Mouse (Mus musculus) layer of hippocampus, adult 8-10 months (tissue): ENCODE results near the gene Tsen2. TPM values are rescaled to one million over a fixed set of nuclear protein-coding genes. Genes with fewer than 3 reads are reported as not detected.

Experiments used
- DNase-seq, 2 experiments: peaks; one replicate each; pipeline ENCODE4 v3.0.0; 2022; ENCODE audit warnings: low spot score in 2 of 2
- total RNA-seq, 4 experiments: library from RNA; stranded (reverse); gene quantifications; 2 replicates each; pipeline ENCODE4 v1.2.4; 2022

Gene Tsen2
- 10 to 100 TPM; 26.6 to 37.1 (median 27.1) TPM for total RNA-seq

DNA sequence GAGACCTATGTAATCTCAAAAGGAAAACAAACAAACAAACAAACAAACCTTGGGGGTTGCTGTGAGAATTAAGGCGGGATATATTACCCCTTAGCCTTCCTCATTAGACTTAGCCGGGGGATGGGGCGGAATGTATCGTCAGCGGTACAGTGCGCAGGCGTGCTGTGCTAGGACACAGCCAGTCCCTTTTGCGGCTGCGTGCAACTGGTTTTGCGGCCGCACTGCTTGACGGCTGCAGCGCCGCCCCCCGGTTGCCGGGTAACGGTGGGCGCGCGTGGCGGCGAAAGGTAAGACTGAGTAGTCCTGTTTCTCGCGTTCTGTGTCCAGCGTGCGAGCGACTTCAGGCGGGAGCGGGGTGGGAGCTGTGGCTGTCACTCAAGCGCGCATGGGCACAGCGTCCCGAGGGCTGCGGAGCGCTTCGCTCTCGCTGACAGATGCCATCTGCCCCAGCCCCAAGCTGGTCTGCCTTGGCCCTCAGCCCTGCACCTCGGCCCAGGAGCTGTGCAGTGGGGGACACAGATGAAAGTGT lies at the start of gene Tsen2:
TSS of gene Tsen2 (plus strand) at position 223 of the 529 bp plus-strand sequence.
- peak; percentile 94 to 95 for DNase-seq

DNA sequence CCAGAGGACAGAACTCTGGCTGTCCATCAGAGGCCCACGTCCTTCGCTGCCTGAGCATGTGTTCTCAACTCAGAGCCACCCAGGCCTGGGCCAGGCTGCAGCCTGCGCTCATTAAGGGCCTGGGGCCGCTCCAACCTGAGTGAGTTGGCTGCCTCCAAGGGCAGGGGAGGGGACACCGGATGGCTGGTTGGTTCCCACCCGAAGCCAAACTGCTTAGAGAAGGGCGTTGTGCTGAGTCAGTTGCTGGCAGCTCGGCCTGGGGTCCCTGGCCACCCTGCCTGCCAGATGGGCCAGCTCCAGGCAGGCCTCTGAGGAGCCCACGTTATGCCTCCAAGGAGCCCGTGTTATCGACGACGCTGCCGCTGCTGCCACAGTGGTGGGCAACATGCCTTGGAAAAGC lies 44.9 kb upstream of the Tsen2 start:
- peak; percentile 53 to 58 for DNase-seq

DNA sequence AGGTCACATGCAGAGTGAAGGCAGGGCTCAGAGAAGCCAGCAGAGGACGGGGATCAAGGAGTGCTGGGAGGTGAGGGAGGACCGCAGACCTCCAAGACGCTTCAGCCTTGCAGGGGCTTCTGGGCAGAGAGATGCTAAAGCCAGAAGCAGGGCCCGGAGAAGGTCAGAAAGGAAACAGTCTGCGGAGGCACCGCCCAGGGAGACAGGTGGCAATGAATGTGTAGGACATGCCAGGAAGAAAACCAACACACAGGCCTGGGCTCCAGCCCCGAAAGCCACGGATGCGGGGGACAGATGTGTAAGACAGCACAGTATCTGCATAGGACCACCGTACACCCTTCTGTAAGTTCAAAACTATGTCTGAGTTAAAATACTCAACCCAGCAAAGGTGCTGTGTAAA lies 44.2 kb upstream of the Tsen2 start:
- DNase-seq: no peak

DNA sequence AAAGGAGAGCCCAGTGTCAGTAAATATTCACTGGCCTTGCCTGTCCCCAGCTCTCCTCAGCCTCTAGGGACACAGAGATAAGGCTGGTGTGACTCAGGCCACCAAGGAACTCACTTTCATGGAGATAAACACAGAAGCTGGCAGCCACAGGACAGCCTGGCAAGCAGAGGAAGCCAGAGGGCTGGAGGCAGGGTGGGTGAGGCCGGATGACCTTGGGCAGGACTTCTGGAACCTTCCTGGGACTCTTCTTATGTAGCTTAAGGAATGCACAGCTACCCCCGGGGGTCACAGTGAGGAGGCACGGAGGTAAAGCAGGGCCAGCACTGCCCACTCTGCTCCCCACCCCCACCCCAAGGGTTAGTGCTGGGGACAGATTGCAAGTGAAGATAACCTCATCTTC lies 43.3 kb upstream of the Tsen2 start:
- DNase-seq: no peak

DNA sequence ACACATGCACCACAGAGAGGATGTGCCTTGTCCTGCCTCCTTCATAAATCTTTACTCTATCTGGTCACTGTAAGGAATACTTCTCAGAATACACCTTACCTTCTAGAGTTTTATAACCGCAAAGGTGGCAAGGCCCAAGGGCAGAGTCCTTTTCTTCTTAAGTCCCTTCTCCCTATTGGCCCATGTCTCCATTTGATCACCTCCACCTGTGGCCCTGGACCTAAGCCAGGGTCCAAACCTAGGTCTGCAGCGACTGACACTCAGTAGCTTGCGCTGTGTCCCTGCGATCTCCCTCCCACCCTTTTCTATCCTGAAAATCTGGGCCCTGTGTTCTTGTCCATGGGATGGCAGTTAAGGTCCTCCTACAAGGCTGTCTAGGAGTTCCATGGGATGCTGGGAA lies 41.4 kb upstream of the Tsen2 start:
- no peak for DNase-seq

DNA sequence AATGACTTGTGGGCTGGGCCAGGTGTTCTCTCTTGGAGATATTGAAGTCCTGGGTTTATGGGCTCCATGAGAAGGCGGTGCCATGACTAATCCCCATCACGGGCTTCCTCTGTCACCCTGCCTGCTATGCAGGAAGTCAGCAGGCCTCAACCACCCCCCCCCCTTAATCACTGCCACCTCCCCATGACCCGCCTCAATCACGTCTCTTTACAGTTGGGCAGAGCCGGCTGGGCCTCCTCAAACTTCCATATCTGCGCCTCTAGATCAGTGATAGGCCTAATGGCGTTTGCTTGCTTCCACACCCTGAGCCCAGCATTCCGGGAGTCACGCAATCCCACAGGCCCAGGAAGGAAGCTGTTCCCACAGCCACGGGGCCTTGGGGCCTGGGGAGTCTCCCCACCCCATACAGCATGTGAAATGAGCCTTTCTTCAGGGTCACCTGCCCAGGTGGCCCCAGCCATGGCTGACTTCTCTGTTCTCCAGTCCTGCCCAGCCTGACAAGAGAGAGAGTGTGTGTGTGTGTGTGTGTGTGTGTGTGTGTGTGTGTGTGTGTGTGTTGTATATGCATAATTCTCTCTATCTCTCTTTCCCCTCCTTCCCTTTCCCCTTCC lies 40.8 kb upstream of the Tsen2 start:
- no peak for DNase-seq

DNA sequence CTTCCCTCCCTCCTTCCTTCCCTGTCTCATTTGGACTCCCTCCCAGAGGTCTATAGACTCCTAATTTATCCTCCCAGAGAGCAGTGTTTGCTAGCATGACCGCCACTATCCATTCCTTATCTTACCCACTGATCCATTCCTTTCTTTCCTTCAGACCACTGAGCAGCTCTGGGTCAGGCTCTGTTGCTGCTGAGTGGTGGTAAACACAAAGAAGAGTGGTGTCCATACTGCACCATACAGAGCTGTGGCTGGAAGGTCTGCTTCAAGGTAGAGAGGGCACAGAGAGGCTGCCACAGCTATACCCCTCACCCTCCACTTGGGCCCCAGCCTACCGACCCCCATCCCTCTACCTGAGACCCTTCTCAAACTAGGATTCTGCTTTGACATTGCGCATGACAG lies 40.3 kb upstream of the Tsen2 start:
- DNase-seq: no peak

DNA sequence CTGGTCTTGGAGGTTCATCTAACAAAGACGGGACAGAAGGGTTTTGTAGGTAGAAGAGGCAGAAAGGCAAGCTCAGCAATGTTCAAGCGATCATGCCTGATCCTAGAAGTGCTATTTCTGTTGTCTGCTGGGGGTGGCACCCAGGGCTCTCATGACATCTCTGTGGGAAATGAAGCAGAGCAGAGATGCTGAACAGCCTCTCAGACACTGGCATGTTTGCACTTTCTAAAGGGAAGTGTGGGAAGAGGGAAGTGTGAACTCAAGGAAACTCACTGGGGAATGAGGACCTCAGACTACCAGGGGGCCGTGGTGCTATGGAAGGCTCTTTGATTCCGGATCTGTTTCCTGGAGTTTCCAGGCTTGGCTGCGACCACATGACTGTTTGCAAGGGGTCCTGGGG lies 39.5 kb upstream of the Tsen2 start:
- DNase-seq: no peak

DNA sequence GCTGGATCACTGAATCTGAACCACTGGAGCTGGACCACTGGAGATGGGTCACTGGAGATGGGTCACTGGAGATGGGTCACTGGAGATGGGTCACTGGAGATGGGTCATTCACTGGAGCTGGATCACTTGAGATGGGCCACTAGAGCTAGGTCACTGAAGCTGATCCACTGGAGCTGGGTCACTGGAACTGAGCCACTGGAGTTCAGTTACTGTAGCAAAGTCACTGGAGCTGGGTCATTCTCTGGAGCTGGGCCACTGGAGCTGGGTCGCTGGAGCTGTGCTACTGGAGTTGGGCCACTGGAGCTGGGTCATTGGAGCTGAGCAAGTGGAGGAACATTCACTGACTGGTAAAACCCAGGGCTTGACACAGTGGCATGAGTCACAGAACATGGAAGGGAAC lies 38.0 kb upstream of the Tsen2 start:
- no peak for DNase-seq

DNA sequence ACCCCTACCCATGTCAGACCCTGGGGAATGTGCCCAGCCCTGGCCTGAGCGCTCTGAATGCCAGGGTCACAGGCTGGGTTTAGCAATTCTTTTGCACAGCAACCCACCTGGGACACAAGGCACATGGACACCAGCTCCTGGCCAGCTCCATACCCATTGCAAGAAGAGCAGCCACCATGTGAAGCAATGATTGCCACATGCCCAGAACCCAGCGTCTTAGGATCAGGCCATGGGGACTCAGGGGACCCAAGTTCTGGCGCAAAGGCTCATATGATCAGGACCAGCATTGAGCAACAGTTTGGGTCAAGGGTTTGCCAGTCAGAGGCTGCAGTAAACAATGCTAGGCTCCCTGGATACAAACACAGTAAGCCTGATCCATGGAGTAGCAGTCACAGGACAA lies 33.0 kb upstream of the Tsen2 start:
- DNase-seq: no peak

DNA sequence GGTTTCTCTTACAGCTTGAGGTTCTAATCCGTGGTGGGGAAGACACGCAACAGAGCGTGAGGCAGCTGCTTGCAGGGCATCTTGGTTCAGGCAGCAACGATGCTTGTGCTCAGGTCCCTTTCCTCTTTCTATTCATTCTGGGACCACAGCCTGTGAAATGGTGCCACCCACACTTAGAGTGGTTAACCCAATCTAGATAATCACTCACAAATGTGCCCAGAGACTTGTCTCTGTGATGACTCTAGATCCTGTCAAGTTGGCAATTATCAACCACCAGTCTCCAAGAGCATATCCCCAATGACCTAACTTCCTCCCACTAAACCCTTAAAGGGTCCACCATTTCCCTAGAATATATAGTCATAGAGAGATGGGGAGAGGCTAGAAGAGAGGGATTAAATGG lies 31.3 kb upstream of the Tsen2 start:
- DNase-seq: no peak

DNA sequence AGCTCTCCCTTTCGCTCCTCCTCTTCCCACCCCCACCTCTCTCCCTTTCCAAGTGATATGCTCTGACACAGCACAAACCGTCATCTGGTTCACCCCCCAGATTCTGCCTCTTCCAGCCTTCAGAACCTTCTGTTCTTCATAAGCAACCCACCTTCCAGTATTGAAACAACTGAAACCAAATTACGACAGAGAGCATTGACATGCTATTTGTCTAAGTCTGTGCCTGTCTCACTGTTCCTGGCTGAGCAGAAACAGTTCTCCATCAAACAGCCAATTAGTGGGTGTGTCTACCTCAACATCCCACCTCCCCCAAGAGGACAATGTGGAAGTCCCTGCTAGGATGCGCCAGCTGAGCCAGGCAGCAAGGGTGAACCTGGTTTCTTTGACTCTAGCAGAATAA lies 26.6 kb upstream of the Tsen2 start:
- DNase-seq: peak; percentile 42 to 65

DNA sequence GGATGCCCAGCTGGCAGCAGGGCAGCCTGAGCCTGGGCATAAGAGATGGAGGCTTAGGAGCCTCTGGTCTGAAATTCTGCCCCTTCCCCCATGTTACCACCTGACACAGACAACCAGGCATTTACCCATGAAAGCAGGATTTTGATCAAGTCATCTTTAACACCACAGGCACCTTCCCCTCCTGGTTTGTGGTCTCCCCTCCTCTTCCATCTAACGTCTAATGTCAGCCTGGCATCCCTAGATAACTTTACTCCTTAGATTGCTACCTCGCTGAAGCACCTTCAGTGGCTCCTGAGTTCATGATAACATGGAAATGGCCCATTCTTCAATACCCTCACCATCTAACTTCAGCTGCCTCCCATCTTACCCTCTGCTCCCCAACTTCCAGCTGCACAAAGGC lies 26.1 kb upstream of the Tsen2 start:
- no peak for DNase-seq

DNA sequence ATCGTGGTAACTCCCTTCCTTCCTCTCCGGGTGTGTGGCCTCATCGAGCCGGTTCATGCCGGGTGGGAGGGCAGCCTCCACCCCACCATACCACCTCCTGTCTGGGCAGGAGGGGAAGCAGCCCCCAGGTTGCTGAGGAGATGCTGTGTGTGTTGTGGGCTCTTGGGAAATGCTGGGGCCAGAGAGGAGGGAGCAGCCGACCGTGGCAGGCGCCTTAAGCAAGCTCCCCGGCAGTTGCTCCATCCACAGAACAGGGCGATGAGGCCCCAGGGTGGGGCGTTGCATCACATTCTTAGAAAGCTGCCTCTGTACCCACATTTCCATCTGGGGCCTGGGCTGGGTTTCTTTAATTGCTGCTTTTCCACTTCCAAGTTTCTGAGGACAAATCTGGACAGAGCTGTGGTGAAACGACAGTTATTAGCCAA lies 25.2 kb upstream of the Tsen2 start:
- peak in 1 of 2 experiments; percentile 26 for DNase-seq

DNA sequence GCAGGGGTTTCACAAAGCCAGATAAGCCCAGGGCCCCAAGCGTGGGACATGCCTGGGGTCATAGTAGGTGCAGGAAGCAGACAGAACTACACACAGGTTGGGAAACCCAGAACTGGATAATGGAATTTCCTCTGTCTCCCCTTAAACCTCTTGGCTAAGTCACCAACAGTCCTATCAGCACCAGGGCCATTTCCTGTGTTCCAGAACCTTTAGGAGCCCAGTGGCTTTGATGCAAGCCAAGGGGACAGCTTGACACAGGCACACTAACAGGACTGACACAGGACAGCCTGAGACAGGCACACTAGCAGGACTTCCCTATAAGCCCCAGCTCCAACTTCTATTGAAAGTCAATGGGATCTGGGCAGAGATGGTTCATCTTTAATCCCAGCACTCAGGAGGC lies 22.5 kb upstream of the Tsen2 start:
- DNase-seq: no peak

DNA sequence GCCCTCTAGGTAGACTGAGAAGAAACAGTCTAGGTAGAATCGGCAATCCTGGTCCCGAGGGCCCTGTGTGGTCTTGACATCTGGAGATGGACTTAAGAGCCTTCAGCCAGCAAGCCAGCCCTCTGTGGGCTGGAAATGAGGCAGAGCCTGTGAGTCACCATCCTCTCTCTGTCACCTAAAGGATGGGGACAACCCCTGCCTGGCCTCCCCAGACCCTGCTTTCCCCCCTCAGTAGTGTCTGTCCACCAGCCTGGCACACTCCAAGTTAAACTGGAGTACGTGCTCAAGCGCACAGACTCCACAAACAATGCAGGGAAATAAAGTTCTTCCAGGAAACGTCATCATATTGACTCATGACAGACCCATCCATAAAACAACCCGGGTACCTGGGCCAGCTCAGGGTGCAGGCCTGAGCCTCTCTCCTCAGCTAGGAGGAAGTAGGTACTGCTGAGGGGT lies 21.7 kb upstream of the Tsen2 start:
- DNase-seq: no peak

DNA sequence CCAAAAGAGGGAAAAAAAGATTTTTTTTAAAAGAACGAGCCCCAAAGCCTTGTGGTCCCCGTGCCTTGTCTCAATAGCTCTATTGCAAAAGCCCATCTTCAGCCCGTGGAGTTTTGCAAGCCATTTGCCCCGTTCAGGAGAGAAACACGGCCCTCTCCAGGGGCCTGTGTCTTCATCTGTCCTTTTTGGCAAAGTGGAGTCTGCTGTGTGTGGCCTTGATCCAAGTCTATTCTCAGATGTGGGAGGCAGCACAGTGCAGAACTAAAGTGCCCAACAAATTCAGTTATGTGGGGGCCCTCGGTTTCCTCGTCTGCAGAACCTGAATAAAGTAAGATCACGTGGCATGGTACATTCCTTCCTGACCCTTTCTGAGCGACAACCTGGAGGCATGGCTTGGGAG lies 21.3 kb upstream of the Tsen2 start:
- DNase-seq: peak; percentile 44 to 55

DNA sequence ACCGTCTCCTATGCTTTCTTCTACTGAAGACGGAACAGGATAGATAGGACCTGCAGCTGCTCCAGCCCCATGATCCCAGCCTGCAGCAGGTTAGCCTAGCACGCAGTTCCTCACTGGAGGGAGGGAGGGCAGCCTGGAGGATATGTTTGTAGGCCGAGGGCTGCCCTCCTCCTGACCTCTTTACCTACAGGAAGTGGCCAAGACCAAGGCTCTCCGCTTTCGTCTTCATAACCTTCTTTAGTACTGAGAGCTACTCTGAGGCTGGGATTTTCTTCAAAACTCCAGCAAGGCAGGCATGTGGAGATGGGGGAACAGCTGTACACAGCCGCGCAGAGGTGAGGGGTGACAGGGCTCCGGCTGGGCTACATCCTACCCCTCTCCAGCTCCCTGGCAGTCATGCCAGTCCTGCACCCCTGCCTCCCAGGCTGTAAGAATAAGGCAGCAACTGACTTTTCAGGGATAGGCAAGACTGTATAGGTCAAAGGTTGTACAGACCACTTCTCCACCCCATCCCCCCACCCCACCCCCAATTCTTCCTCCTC lies 19.9 kb upstream of the Tsen2 start:
- DNase-seq: no peak

DNA sequence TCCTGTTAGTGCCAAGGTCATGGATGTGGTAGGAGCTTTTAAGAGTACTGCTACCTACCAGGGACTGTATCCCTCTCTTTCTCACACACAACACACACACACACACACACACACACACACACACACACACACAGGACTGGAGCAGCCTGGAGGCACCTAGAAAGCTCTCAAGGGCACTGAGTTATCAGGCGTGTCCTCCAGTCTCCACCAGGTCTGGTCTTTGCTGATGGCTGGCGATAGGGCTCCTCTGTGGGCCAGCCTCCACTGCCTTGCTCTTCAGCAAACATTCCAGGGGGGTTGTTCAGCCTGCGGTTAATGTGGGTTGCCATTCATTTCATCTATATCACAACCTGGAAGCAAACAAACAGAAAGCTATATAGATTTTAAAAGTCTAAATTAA lies 17.0 kb upstream of the Tsen2 start:
- DNase-seq: no peak

DNA sequence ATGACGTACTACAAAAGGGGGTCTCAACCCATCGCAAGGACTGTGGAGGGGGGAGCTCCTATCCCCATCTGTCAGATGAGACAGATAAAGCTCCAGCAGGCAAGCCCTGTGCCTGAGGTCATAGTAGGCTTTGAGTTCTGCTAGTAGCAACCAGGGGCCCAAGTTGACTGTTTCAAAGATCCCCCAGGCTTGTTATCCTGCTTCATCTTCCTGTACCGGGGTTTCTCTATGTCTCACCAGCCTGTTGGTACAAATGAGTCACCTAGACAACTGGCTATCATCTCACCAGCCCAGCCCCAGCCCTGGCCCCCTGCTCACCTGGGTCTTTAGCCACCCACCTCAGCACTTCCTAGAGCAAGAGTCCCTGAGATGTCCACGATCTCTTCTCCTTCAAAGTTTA lies 16.1 kb upstream of the Tsen2 start:
- DNase-seq: no peak

DNA sequence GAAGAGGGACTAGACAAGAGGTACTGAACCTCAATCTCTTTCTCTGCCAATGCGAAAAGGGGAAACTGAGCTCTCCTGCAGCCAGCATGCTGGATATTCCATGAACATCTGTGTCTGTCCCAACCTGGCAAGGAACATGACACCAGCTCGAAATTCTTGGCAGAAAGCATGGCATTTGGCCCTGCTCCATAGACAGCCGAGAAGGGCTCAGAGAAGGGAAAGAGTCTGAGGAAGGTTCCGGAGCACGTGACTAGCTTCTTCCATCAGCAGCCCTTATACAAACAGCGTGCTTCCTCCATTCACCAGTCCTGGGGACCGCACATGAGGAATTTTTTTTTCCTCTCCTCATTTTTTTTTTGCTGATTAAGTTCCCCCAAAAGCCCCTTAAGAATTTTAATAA lies 9.8 kb upstream of the Tsen2 start:
- no peak for DNase-seq

DNA sequence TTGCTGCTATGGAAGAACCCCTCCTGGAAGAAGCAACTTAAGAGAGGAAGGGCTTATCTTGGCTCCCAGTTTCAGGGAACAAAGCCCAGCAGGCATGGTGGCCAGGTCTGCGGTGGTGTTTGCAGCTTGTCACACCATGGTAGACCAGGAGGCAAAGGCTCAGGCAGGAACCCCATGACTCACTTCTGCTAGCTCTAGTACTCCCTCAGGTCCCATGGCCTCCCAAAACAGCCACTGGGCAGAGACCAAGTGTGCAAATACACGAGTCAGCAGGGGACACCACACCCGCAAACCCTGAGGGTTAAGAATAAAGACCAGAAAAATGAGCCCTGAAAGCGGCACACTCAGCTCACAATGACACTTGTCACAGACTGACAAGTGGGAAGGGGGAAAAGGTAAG lies 8.3 kb upstream of the Tsen2 start:
- no peak for DNase-seq

DNA sequence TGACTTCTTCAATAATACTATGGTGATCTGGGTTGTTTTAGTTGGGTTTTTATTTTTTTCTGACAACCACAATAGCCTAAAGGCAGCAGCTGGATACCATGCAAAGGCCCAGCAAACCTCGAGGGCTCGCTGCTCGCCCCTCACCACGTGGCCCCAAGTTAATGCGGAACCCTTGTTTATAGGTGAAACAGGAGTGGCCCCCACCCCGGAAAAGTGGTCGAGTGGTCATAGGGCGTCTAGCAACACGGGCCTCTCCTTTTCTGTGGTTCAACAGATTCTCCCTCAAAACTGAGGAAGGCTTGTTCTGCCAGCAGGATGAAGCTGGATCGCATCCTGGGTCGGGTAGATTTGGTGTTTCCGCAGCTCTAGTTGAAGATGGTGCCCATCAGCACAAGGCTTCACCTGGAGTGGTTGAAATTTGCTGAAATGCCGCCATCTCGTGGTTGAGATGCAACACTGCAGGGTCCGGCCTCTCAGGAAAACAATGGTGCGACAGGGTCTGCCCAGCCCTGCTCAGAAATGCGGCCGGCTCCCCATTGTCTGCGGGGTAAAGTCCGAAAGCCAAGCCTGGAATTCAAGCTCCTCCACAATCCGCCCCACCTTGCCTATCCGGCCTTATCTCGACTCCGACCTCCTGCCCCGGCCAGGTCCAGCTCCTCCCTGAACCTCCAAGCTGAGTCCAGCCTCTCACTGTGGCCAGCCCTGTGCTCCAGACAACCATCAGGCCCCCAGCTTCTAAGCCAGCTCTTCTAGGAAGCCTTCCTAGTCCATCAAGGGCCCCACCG lies 5.6 kb upstream of the Tsen2 start:
- DNase-seq: peak; percentile 77 to 86
